Mouse (Mus musculus): ENCODE measurements around the gene Col1a1.

Gene Col1a1

GRCm38 (mm10) chr11:94996984-94997383, 61.0 kb downstream of the Col1a1 start:
- no peak for DNase-seq (ENCODE audit: low spot score)

DNA sequence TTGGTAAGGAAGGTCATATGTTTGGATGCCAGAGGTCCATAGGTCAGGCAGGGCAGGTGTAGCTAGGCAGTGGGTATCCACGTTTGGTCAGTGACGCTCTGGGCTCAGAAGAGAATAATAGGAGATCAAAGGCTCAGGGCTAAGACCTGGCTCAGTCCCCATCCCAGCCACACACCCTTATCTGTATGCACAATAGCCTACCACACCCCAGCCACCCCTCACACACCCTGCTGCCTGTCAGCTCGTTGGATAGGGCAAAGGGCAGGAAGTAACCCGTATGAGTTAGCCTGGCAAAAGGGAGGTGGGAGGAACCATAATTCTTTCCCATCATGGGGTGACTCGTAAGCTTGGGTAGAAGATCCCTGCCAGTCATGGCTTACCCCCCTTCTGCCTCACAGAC, 61.6 kb downstream of the Col1a1 start:
- no peak for DNase-seq (ENCODE audit: low spot score)

DNA sequence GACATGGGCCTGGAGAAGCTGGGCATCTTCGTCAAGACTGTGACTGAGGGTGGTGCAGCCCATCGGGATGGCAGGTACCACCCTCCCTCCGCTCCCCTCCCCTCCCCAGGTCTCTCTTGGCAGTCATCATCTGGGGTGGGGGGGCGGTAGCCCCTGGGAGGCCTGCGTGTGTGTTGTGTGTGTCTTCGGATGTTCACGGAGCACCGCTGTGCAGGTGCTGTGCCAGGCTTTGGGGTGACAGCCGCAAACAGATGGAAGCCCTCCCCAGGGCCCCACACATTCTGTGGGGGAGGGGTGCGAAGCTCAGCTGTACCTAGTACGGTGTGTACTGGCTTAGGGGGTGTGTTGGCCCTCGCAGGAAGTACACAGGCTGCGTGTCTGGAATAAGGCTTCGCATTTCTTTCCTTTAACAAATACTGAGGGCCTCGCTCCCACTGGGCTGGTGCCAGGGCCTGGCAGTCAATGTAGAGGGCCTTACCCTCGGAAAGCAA, 62.1 kb downstream of the Col1a1 start:
- peak; percentile 56 for DNase-seq (ENCODE audit: low spot score)

- DNase-seq (ENCODE audit: low spot score) = no peak
Observed at GRCm38 (mm10) chr11:95000128-95000527, 64.1 kb downstream of the Col1a1 start.

- peak; percentile 57 for DNase-seq (ENCODE audit: low spot score)
Observed at GRCm38 (mm10) chr11:95000548-95000947, 64.5 kb downstream of the Col1a1 start.

DNA sequence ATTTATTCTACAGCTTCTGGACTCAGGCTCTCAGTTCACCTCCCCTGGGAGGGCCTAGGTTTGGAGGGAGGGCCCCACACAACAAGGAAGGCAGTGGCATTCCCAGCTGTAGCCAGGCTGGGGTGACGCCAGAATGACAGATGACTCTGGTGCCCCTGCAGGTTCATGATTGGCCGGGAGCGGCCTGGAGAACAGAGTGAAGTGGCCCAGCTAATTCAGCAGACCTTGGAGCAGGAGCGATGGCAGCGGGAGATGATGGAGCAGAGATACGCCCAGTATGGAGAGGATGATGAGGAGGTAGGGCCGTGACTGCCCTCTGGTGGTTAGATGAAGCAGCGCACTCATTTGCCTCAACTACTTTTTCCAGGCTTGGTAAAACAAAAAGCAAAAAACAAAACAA, 65.0 kb downstream of the Col1a1 start:
- DNase-seq (ENCODE audit: low spot score) = peak; percentile 71

DNA sequence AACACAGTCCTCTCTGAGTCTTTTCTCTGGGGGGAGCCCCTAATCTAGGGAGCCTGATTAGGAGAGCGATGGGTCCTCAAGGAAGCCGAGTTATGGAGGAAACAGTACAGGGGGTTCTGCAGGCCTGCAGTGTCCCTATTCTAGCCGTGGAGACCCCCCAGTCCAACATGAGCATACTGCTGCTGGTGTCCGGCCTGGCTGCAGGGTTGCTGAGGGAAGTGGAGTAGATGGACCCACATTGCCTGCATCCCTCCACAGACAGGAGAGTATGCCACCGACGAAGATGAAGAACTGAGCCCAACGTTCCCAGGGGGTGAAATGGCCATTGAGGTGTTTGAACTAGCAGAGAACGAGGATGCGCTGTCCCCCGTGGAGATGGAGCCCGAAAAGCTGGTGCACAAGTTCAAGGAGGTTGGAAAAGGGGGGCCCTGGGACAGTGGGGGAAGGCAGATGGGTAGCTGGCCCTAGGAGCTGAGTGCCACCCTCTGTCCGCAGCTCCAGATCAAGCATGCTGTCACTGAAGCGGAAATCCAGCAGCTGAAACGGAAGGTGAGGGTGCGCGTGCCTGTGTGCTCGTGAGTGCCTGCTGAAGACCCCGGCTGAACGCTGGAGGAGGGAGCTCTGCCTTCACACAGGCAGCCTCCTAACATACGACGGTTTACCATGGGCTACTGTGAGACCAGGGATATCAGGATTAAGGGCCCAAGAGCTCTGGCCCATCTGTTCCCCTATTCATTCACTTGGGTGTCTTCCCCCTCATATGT, 65.7 kb downstream of the Col1a1 start:
- DNase-seq (ENCODE audit: low spot score) = no peak
